Mouse (Mus musculus) embryonic fibroblast, embryonic 13.5 days (primary cell): ENCODE measurements around the gene Olfr1362. TPM values are rescaled to one million over a fixed set of nuclear protein-coding genes. Genes with fewer than 3 reads are reported as not detected.

Source experiments
- H3K27ac ChIP-seq: 2 replicates; pipeline ENCODE4 v1.5.1; 2012; ENCODE audit warnings: low read length, control low read depth, inconsistent platforms; ENCODE audit not compliant: insufficient read depth
- H3K4me1 ChIP-seq: 2 replicates; pipeline ENCODE4 v1.6.1; 2011; ENCODE audit warnings: low read length; ENCODE audit not compliant: control insufficient read depth, insufficient read depth
- H3K4me3 ChIP-seq: 2 replicates; pipeline ENCODE4 v1.5.1; 2011; ENCODE audit warnings: mild to moderate bottlenecking, control low read depth, low read length; ENCODE audit not compliant: insufficient read depth
- CTCF ChIP-seq: IDR thresholded peaks from 2 replicates; pipeline ENCODE4 v1.5.1; 2011; ENCODE audit warnings: mild to moderate bottlenecking, control low read depth, low read length, moderate library complexity, borderline replicate concordance; ENCODE audit not compliant: insufficient read depth
- POLR2A ChIP-seq: IDR thresholded peaks from 2 replicates; pipeline ENCODE4 v1.6.1; 2011; ENCODE audit warnings: low read depth, mild to moderate bottlenecking, control low read depth, low read length, moderate library complexity
- polyA plus RNA-seq: library from polyadenylated mRNA; stranded (reverse); fragments of >200 nt; gene quantifications from 2 replicates; pipeline ENCODE4 v1.2.4, GENCODE M21; 2011; ENCODE audit warnings: low read depth; ENCODE audit not compliant: missing spikeins, insufficient read length

Gene Olfr1362
- not detected in 2 replicates for polyA plus RNA-seq

- Histone ChIP-seq H3K27ac (no peak within 1 kb of the TSS), H3K4me1 (no peaks in the 10 kb centered on the region), H3K4me3 (no peak within 1 kb of the TSS)
- TF ChIP-seq CTCF, result no peak
- no peak for TF ChIP-seq POLR2A
Observed at GRCm38 (mm10) chr13:21613922-21614321, at the start of gene Olfr1362. Gene Olfr1362 (minus strand): TSS chr13:21614022.

- Histone ChIP-seq H3K4me3 (no peak within 1 kb of the TSS), H3K27ac (no peak within 1 kb of the TSS), H3K4me1 (no peaks in the 10 kb centered on the region)
- TF ChIP-seq CTCF, result no peak
- no peak for TF ChIP-seq POLR2A
Observed at GRCm38 (mm10) chr13:21663286-21663685, 49.5 kb upstream of the Olfr1362 start, which contains the start of gene Olfr1361. Gene Olfr1361 (minus strand): TSS chr13:21663386.

DNA sequence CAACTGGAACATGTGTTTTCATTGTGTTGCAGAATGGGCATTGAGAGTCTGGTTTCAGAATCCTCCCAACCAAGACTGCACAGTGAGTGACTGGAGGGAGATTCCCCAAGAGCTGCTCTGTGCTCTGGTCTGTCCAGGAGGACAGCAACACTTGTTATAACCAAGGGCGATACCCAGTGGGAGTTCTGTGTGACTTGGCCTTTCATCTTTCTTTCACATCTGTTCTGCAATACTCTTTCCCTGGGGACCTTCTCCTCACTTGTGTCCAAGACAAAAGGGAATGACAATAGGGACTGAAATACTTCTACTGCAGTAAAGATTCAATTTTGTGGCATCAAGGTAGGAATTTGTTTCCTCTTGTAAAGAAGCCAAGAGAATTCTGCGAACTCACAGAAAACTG, 28.6 kb upstream of the Olfr1362 start, which contains the start of gene Olfr11:
Olfr11 (minus strand) TSS at position 101 of the 400 bp plus-strand sequence.
- no peak within 1 kb of the TSS for H3K4me3 ChIP-seq
- H3K4me1 ChIP-seq, result no peaks in the 10 kb centered on the region
- H3K27ac ChIP-seq, result no peak within 1 kb of the TSS
- TF ChIP-seq CTCF, result no peak
- no peak for TF ChIP-seq POLR2A

DNA sequence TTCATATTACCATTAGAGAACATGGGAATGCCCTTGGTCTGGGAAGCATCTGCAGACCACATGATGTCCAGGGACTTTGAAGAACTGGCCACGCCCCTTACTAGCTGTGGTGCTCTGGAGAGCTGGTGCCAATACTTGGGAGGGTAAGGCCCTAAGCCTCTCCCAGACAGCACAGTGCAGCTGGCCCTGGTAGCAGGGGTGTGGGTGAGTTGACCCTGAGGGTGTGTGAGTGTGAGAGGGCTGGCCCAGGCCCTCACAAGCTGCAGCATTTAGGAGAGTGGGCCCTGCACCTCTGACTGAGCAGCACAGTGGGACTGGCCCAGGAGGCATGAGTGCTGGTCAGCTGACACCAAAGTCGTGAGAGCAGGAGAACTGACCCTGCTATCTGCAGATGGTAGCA, 22.2 kb downstream of the Olfr1362 start:
- Histone ChIP-seq H3K27ac (no peak overlapping the region), H3K4me3 (no peak overlapping the region), H3K4me1 (no peaks in the 10 kb centered on the region)
- TF ChIP-seq CTCF (no peak), POLR2A (no peak)

- no peak within 1 kb of the TSS for H3K4me3 ChIP-seq
- no peak for TF ChIP-seq POLR2A
- TF ChIP-seq CTCF, result no peak
- H3K27ac ChIP-seq, result no peak within 1 kb of the TSS
- H3K4me1 ChIP-seq, result no peaks in the 10 kb centered on the region
Observed at GRCm38 (mm10) chr13:21581659-21582058, 32.2 kb downstream of the Olfr1362 start, which contains the start of gene Olfr1364. Gene Olfr1364 (minus strand): TSS chr13:21581759.

Other genes with a start within 250 kb of the Olfr1362 start
- gene Zkscan3, start 211.3 kb downstream of the Olfr1362 start, polyA plus RNA-seq, result 52.5 and 60.7 TPM in 2 replicates
- 0.77 and 0.92 TPM in 2 replicates for gene Pgbd1, start 173.0 kb downstream of the Olfr1362 start, polyA plus RNA-seq
- gene Zscan26, start 160.3 kb downstream of the Olfr1362 start, polyA plus RNA-seq, result 28.1 and 38.0 TPM in 2 replicates
- 0.78 and 1.4 TPM in 2 replicates for gene Nkapl, start 145.5 kb downstream of the Olfr1362 start, polyA plus RNA-seq
- gene Zkscan4, start 135.1 kb downstream of the Olfr1362 start, polyA plus RNA-seq, result 0.58 and 1.0 TPM in 2 replicates
- gene Gm10065, start 134.6 kb downstream of the Olfr1362 start, polyA plus RNA-seq, result not detected in 2 replicates
- 0.40 and 0.73 TPM in 2 replicates for gene AK157302, start 118.8 kb downstream of the Olfr1362 start, polyA plus RNA-seq
- gene Gm11273, start 112.6 kb downstream of the Olfr1362 start, polyA plus RNA-seq, result 3.1 TPM in 1 of 2 replicates, not detected in the other
- 12.3 and 15.2 TPM in 2 replicates for gene Zkscan8, start 82.9 kb downstream of the Olfr1362 start, polyA plus RNA-seq
- not detected in 2 replicates for gene Olfr1366, start 71.2 kb downstream of the Olfr1362 start, polyA plus RNA-seq
- gene Olfr1535, start 54.1 kb downstream of the Olfr1362 start, polyA plus RNA-seq, result 0.12 and 0.44 TPM in 2 replicates
- not detected in 2 replicates for gene Olfr1364, start 32.3 kb downstream of the Olfr1362 start, polyA plus RNA-seq
- not detected in 2 replicates for gene Olfr11, start 28.5 kb upstream of the Olfr1362 start, polyA plus RNA-seq
- gene Olfr1361, start 49.4 kb upstream of the Olfr1362 start, polyA plus RNA-seq, result not detected in 2 replicates
- gene Olfr1360, start 63.4 kb upstream of the Olfr1362 start, polyA plus RNA-seq, result not detected in 2 replicates
- not detected in 2 replicates for gene Olfr1359, start 84.1 kb upstream of the Olfr1362 start, polyA plus RNA-seq
- 3.5 TPM in 1 of 2 replicates, not detected in the other for gene Hist1h2bl, start 102.1 kb upstream of the Olfr1362 start, polyA plus RNA-seq
- gene Hist1h2ai, start 102.4 kb upstream of the Olfr1362 start, polyA plus RNA-seq, result 5.0 TPM in 1 of 2 replicates, not detected in the other
- gene Hist1h3h, start 103.6 kb upstream of the Olfr1362 start, polyA plus RNA-seq, result 3.4 TPM in 1 of 2 replicates, not detected in the other
- 5.5 and 9.1 TPM in 2 replicates for gene Hist1h2bm, start 108.0 kb upstream of the Olfr1362 start, polyA plus RNA-seq
- 2.6 and 4.1 TPM in 2 replicates for gene Hist1h4j, start 121.0 kb upstream of the Olfr1362 start, polyA plus RNA-seq
- gene Hist1h4k, start 136.5 kb upstream of the Olfr1362 start, polyA plus RNA-seq, result 1.9 and 7.3 TPM in 2 replicates
- 5.3 TPM in 1 of 2 replicates, not detected in the other for gene Hist1h2ak, start 139.8 kb upstream of the Olfr1362 start, polyA plus RNA-seq
- 2.4 and 9.6 TPM in 2 replicates for gene Hist1h2bn, start 140.1 kb upstream of the Olfr1362 start, polyA plus RNA-seq
- 2.3 and 7.8 TPM in 2 replicates for gene Hist1h1b, start 166.6 kb upstream of the Olfr1362 start, polyA plus RNA-seq
- 4.3 and 8.6 TPM in 2 replicates for gene Hist1h3i, start 169.3 kb upstream of the Olfr1362 start, polyA plus RNA-seq
- not detected in 2 replicates for gene Hist1h2an, start 173.2 kb upstream of the Olfr1362 start, polyA plus RNA-seq
- gene Hist1h2bp, start 173.4 kb upstream of the Olfr1362 start, polyA plus RNA-seq, result 1.0 TPM in 1 of 2 replicates, not detected in the other
- 1.0 and 2.3 TPM in 2 replicates for gene Hist1h2bq, start 196.2 kb upstream of the Olfr1362 start, polyA plus RNA-seq
- gene Hist1h2ao, start 196.4 kb upstream of the Olfr1362 start, polyA plus RNA-seq, result not detected in 2 replicates
- not detected in 2 replicates for gene Hist1h4m, start 197.7 kb upstream of the Olfr1362 start, polyA plus RNA-seq
- gene Hist1h4n, start 218.2 kb upstream of the Olfr1362 start, polyA plus RNA-seq, result 18.9 and 28.6 TPM in 2 replicates
- 18.2 and 27.0 TPM in 2 replicates for gene Hist1h2ap, start 219.5 kb upstream of the Olfr1362 start, polyA plus RNA-seq
- 1.9 TPM in 1 of 2 replicates, not detected in the other for gene Hist1h2br, start 219.7 kb upstream of the Olfr1362 start, polyA plus RNA-seq